Mouse (Mus musculus): ENCODE measurements at regions not wholly inside any gene's neighbourhood (a gene's known extent, or its start where the extent isn't known, plus 50 kb on each side); places are given as distances from the start of the nearest gene placed in this dataset.
A peak's percentile ranks its signal among the peaks of the same experiment; 100 is the strongest.

GRCm38 (mm10) chr16:55168433-55168832 is 129.4 kb downstream of the Zpld1 start:
- H3K4me3 ChIP-seq (replicated peaks), result no peak overlapping the region
- H3K36me3 ChIP-seq, result no peaks in the 10 kb centered on the region
- peak; percentile 42; the same call in 1 of the 2 replicates for ATAC-seq (ENCODE audit: insufficient number of reproducible peaks, insufficient read depth, low FRiP score, low TSS enrichment, low read depth)
- H3K27ac ChIP-seq, result peak overlapping the region; percentile 68
- H3K4me2 ChIP-seq, result 0 out of 2 replicates have a peak overlapping the region, but pooled peaks have one; percentile 11
- H3K9me3 ChIP-seq, result no peaks in the 10 kb centered on the region
- 24% methylated on average over 2 of the region's 2 CpGs for WGBS
- peaks cover 11% of the 10 kb centered on the region; the same call in 1 of the 2 replicates for H3K4me1 ChIP-seq (replicated peaks)
- H3K27me3 ChIP-seq, result no peaks in the 10 kb centered on the region
- no peak overlapping the region for H3K9ac ChIP-seq (replicated peaks)

GRCm38 (mm10) chr16:55166181-55166848 is 131.5 kb downstream of the Zpld1 start:
- WGBS, result 57% methylated on average over 8 of the region's 8 CpGs
- H3K27me3 ChIP-seq, result no peaks in the 10 kb centered on the region
- no peaks in the 10 kb centered on the region for H3K36me3 ChIP-seq
- no peak overlapping the region for H3K9ac ChIP-seq (replicated peaks)
- H3K27ac ChIP-seq, result peak overlapping the region; percentile 29; the same call in 1 of the 2 replicates
- ATAC-seq (ENCODE audit: insufficient number of reproducible peaks, insufficient read depth, low FRiP score, low TSS enrichment, low read depth), result no peak
- peaks cover 11% of the 10 kb centered on the region; the same call in 1 of the 2 replicates for H3K4me1 ChIP-seq (replicated peaks)
- H3K4me2 ChIP-seq, result no peak overlapping the region
- no peaks in the 10 kb centered on the region for H3K9me3 ChIP-seq
- no peak overlapping the region for H3K4me3 ChIP-seq (replicated peaks)

- H3K27me3 ChIP-seq, result no peaks in the 10 kb centered on the region
- H3K9me3 ChIP-seq, result no peaks in the 10 kb centered on the region
- H3K27ac ChIP-seq, result no peak overlapping the region
- ATAC-seq (ENCODE audit: insufficient number of reproducible peaks, insufficient read depth, low FRiP score, low TSS enrichment, low read depth), result no peak
- 74% methylated on average over 6 of the region's 6 CpGs for WGBS
- H3K4me2 ChIP-seq, result no peak overlapping the region
- H3K4me3 ChIP-seq (replicated peaks), result no peak overlapping the region
- no peak overlapping the region for H3K9ac ChIP-seq (replicated peaks)
- H3K36me3 ChIP-seq, result no peaks in the 10 kb centered on the region
- H3K4me1 ChIP-seq (replicated peaks), result peaks cover 6% of the 10 kb centered on the region; the same call in 1 of the 2 replicates
These were observed 134.9 kb downstream of the Zpld1 start for GRCm38 (mm10) chr16:55162926-55163325.

- Histone ChIP-seq H3K4me1 (replicated peaks) (peaks cover 13% of the 10 kb centered on the region), H3K36me3 (no peaks in the 10 kb centered on the region), H3K4me2 (no peak overlapping the region), H3K9me3 (no peaks in the 10 kb centered on the region), H3K27ac (no peak overlapping the region), H3K4me3 (replicated peaks) (no peak overlapping the region), H3K27me3 (no peaks in the 10 kb centered on the region), H3K9ac (replicated peaks) (no peak overlapping the region)
- WGBS, result 26% methylated on average over 4 of the region's 4 CpGs
- ATAC-seq (ENCODE audit: insufficient number of reproducible peaks, insufficient read depth, low FRiP score, low TSS enrichment, low read depth), result no peak
These were observed 146.1 kb downstream of the Zpld1 start for GRCm38 (mm10) chr16:55151726-55152125.

GRCm38 (mm10) chr16:55142431-55143173 is 155.2 kb downstream of the Zpld1 start:
- ATAC-seq (ENCODE audit: insufficient number of reproducible peaks, insufficient read depth, low FRiP score, low TSS enrichment, low read depth), result peak; percentile 89
- Histone ChIP-seq H3K4me1 (replicated peaks) (peaks cover 10% of the 10 kb centered on the region; the same call in 1 of the 2 replicates), H3K36me3 (no peaks in the 10 kb centered on the region), H3K4me3 (replicated peaks) (no peak overlapping the region), H3K27ac (no peak overlapping the region), H3K9ac (replicated peaks) (no peak overlapping the region), H3K9me3 (no peaks in the 10 kb centered on the region), H3K4me2 (0 out of 2 replicates have a peak overlapping the region, but pooled peaks have one; percentile 17), H3K27me3 (no peaks in the 10 kb centered on the region)
- 11% methylated on average over 6 of the region's 6 CpGs for WGBS

GRCm38 (mm10) chr16:55134961-55135360 is 162.8 kb downstream of the Zpld1 start:
- Histone ChIP-seq H3K36me3 (no peaks in the 10 kb centered on the region), H3K27ac (no peak overlapping the region), H3K4me1 (replicated peaks) (peaks cover 3% of the 10 kb centered on the region; the same call in 1 of the 2 replicates), H3K4me3 (replicated peaks) (no peak overlapping the region), H3K4me2 (no peak overlapping the region), H3K9me3 (no peaks in the 10 kb centered on the region), H3K27me3 (no peaks in the 10 kb centered on the region), H3K9ac (replicated peaks) (no peak overlapping the region)
- ATAC-seq (ENCODE audit: insufficient number of reproducible peaks, insufficient read depth, low FRiP score, low TSS enrichment, low read depth), result no peak

GRCm38 (mm10) chr16:55097651-55098050 is 200.1 kb downstream of the Zpld1 start:
- H3K27me3 ChIP-seq, result no peaks in the 10 kb centered on the region
- no peak for ATAC-seq (ENCODE audit: insufficient number of reproducible peaks, insufficient read depth, low FRiP score, low TSS enrichment, low read depth)
- no peak overlapping the region for H3K4me2 ChIP-seq
- no peaks in the 10 kb centered on the region for H3K9me3 ChIP-seq
- WGBS, result 80% methylated on average over 1 of the region's 1 CpGs
- no peak overlapping the region for H3K4me3 ChIP-seq (replicated peaks)
- H3K9ac ChIP-seq (replicated peaks), result no peak overlapping the region
- H3K36me3 ChIP-seq, result no peaks in the 10 kb centered on the region
- no peak overlapping the region for H3K27ac ChIP-seq
- no peaks in the 10 kb centered on the region for H3K4me1 ChIP-seq (replicated peaks)

- Histone ChIP-seq H3K4me3 (replicated peaks) (no peak overlapping the region), H3K4me1 (replicated peaks) (no peaks in the 10 kb centered on the region), H3K36me3 (no peaks in the 10 kb centered on the region), H3K27me3 (no peaks in the 10 kb centered on the region), H3K9ac (replicated peaks) (no peak overlapping the region), H3K9me3 (no peaks in the 10 kb centered on the region), H3K27ac (no peak overlapping the region), H3K4me2 (no peak overlapping the region)
- WGBS, result 96% methylated on average over 1 of the region's 1 CpGs
- ATAC-seq (ENCODE audit: insufficient number of reproducible peaks, insufficient read depth, low FRiP score, low TSS enrichment, low read depth), result no peak
These were observed 210.3 kb downstream of the Zpld1 start for GRCm38 (mm10) chr16:55087461-55087860.

- WGBS, result 56% methylated on average over 1 of the region's 1 CpGs
- Histone ChIP-seq H3K9me3 (no peaks in the 10 kb centered on the region), H3K27ac (no peak overlapping the region), H3K4me1 (replicated peaks) (no peaks in the 10 kb centered on the region), H3K4me3 (replicated peaks) (no peak overlapping the region), H3K27me3 (no peaks in the 10 kb centered on the region), H3K36me3 (no peaks in the 10 kb centered on the region), H3K4me2 (no peak overlapping the region), H3K9ac (replicated peaks) (no peak overlapping the region)
- ATAC-seq (ENCODE audit: insufficient number of reproducible peaks, insufficient read depth, low FRiP score, low TSS enrichment, low read depth), result no peak
These were observed 221.6 kb downstream of the Zpld1 start for GRCm38 (mm10) chr16:55076172-55076571.

GRCm38 (mm10) chr16:55039777-55040176 is 258.0 kb downstream of the Zpld1 start:
- Histone ChIP-seq H3K4me2 (no peak overlapping the region), H3K36me3 (no peaks in the 10 kb centered on the region), H3K4me3 (replicated peaks) (no peak overlapping the region), H3K27me3 (no peaks in the 10 kb centered on the region), H3K9ac (replicated peaks) (no peak overlapping the region), H3K4me1 (replicated peaks) (no peaks in the 10 kb centered on the region), H3K27ac (no peak overlapping the region), H3K9me3 (peaks cover 5% of the 10 kb centered on the region; the same call in 1 of the 2 replicates)
- 91% methylated on average over 6 of the region's 6 CpGs for WGBS
- no peak for ATAC-seq (ENCODE audit: insufficient number of reproducible peaks, insufficient read depth, low FRiP score, low TSS enrichment, low read depth)

- WGBS, result 84% methylated on average over 2 of the region's 2 CpGs
- no peak overlapping the region for H3K9ac ChIP-seq (replicated peaks)
- H3K36me3 ChIP-seq, result no peaks in the 10 kb centered on the region
- H3K4me2 ChIP-seq, result no peak overlapping the region
- no peak overlapping the region for H3K27ac ChIP-seq
- ATAC-seq (ENCODE audit: insufficient number of reproducible peaks, insufficient read depth, low FRiP score, low TSS enrichment, low read depth), result no peak
- no peak overlapping the region for H3K4me3 ChIP-seq (replicated peaks)
- no peaks in the 10 kb centered on the region for H3K4me1 ChIP-seq (replicated peaks)
- H3K27me3 ChIP-seq, result no peaks in the 10 kb centered on the region
- no peaks in the 10 kb centered on the region for H3K9me3 ChIP-seq
These were observed 296.0 kb downstream of the Zpld1 start for GRCm38 (mm10) chr16:55001661-55002289.

Data from limb, embryonic 12.5 days (tissue).